Mouse (Mus musculus): ENCODE data around the gene Prrc2c.

DNA sequence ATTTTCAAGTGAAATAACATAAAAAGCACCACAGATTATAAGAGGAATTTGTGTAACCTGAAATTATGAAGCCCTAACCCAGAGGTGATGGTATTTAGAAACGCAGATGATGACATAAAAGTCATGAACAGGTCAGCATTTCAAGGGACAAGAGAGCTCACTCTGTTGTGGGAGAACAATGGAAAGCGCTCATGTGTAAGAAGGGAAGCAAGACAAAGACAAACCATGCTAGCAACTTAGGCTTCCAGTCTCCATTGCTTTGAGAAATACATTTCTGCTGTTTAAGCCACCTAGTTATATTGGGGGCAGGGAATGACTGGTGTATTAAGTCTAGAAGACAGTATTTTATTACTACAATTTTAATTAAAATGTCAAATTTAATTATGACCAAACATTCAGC is 10.9 kb downstream of the Prrc2c start:
- no peak for TF ChIP-seq ZNF384 (IDR thresholded peaks at IDR 0.05; ENCODE audit: low read depth, low read length)
- TF ChIP-seq CHD2 (IDR thresholded peaks at IDR 0.05; ENCODE audit: low read depth, low read length): no peak
